Mouse (Mus musculus) liver, adult 2 months (tissue): ENCODE data around the gene Etv4.

Experiments used
- CTCF ChIP-seq: fragments of 200-500 bp; IDR thresholded peaks from 2 replicates; pipeline ENCODE4 v1.5.1; 2011; ENCODE audit warnings: low read depth, low read length, control low read depth
- POLR2A ChIP-seq: fragments of 200-500 bp; IDR thresholded peaks from 2 replicates; pipeline ENCODE4 v1.6.1; 2011; ENCODE audit warnings: low read length, control low read depth; ENCODE audit not compliant: insufficient read depth; ENCODE audit errors: extremely low read depth

GRCm38 (mm10) chr11:101776846-101777245 is 8.3 kb downstream of the Etv4 start:
- no peak for TF ChIP-seq CTCF
- no peak for TF ChIP-seq POLR2A
